Mouse (Mus musculus): ENCODE data around the gene Hspb8.

GRCm38 (mm10) chr5:116416208-116416607, 6.5 kb downstream of the Hspb8 start:
- no peak for TF ChIP-seq EP300 (IDR thresholded peaks at IDR 0.05; ENCODE audit: low read depth)
- no peak for TF ChIP-seq CTCF (IDR thresholded peaks at IDR 0.05; ENCODE audit: low read depth)

All from liver, embryonic 14.5 days (tissue).